Comparison of ENCODE assay signal across 8 mouse cellular contexts in genomic region chr11:109441119-109441518, GRCm38 (mm10). TPM values are rescaled to one million over a fixed set of nuclear protein-coding genes. Genes with fewer than 3 reads are reported as not detected.
A peak's percentile ranks its signal among the peaks of the same experiment; 100 is the strongest.
DNase-seq lines count a peak whose midpoint lies in the region; ATAC-seq lines count a peak whose summit lies in the region.
"Had no signal": no experiment of that assay in that cellular context is flagged by ENCODE, and none has a peak within 500 bp of the region (broad histone marks: within the 10 kb centered on the region; RNA-seq: fewer than 3 reads in every experiment).

No protein-coding gene starts in this region.

- no peak overlapping the region for H3K9ac ChIP-seq in hindbrain, embryonic 11.5 days (ENCODE audit: low read depth, low read length)
- H3K9ac ChIP-seq in hindbrain, embryonic 13.5 days = no peak overlapping the region

- no peak for ATAC-seq in hindbrain, embryonic 11.5 days (ENCODE audit: low FRiP score)
- ATAC-seq in hindbrain, embryonic 13.5 days (ENCODE audit: low FRiP score) = no peak
- ATAC-seq in CD4-positive, CD25-positive, alpha-beta regulatory T cell, adult 4 months = peak; percentile 54
- ATAC-seq in monocyte, adult 5-6 weeks (replicated peaks; ENCODE audit: insufficient number of reproducible peaks, low FRiP score, low TSS enrichment, poor library complexity, severe bottlenecking) = peak; percentile 45; the same call in 1 of the 2 replicates

- H3K4me2 ChIP-seq in hindbrain, embryonic 11.5 days (replicated peaks; ENCODE audit: low read depth, low read length) = no peak overlapping the region
- H3K4me2 ChIP-seq in hindbrain, embryonic 13.5 days = no peak overlapping the region

- H3K27ac ChIP-seq in hindbrain, embryonic 11.5 days (ENCODE audit: low read depth, low read length) = no peak overlapping the region
- H3K27ac ChIP-seq in hindbrain, embryonic 13.5 days = no peak overlapping the region

- no peak overlapping the region for H3K4me3 ChIP-seq in hindbrain, embryonic 11.5 days (ENCODE audit: low read depth, low read length)
- no peak overlapping the region for H3K4me3 ChIP-seq in hindbrain, embryonic 13.5 days

- peaks cover 2% of the 10 kb centered on the region; the same call in 1 of the 2 replicates for H3K27me3 ChIP-seq in hindbrain, embryonic 11.5 days (ENCODE audit: control insufficient read depth, insufficient read depth, low read length)
- peaks cover 16% of the 10 kb centered on the region for H3K27me3 ChIP-seq in hindbrain, embryonic 13.5 days

- no peaks in the 10 kb centered on the region for H3K9me3 ChIP-seq in hindbrain, embryonic 11.5 days (ENCODE audit: control insufficient read depth, low read length)
- H3K9me3 ChIP-seq in hindbrain, embryonic 13.5 days = no peaks in the 10 kb centered on the region

- H3K36me3 ChIP-seq in hindbrain, embryonic 11.5 days (ENCODE audit: control insufficient read depth, insufficient read depth, low read length) = no peaks in the 10 kb centered on the region
- H3K36me3 ChIP-seq in hindbrain, embryonic 13.5 days = peaks cover 24% of the 10 kb centered on the region

- DNase-seq in hindbrain, embryonic 11.5 days (ENCODE audit: low spot score) = peak; percentile 44
- peak; percentile 74 for DNase-seq in R1 (ENCODE audit: low read depth, low spot score)
- peak; percentile 92 for DNase-seq in induced T-regulatory cell, adult 2 months (ENCODE audit: low read depth)
- no peak for DNase-seq in urinary bladder, postnatal 4 days (ENCODE audit: low spot score in 2 of 2)

- H3K4me1 ChIP-seq in hindbrain, embryonic 11.5 days (replicated peaks; ENCODE audit: control insufficient read depth, insufficient read depth, low read length) = 0 out of 2 replicates have a peak, but pooled peaks cover 2% of the 10 kb centered on the region
- peaks cover 13% of the 10 kb centered on the region for H3K4me1 ChIP-seq in hindbrain, embryonic 13.5 days (replicated peaks)

- WGBS in hindbrain, embryonic 11.5 days = 64% methylated on average over 3 of the region's 3 CpGs
- whole genome bisulfite sequencing in hindbrain, embryonic 13.5 days = 57% methylated on average over 3 of the region's 3 CpGs

RNA-seq across cellular contexts. Expression of gene Amz2, which starts 15.4 kb away (rescaled TPM):
- polyA plus RNA-seq in hindbrain, embryonic 11.5 days (2014; fragmentation: Nextera tagmentation; extraction: Ambion mirVana) = 49.9 and 50.4 TPM in 2 replicates
- polyA plus RNA-seq in hindbrain, embryonic 13.5 days (2015; fragmentation: Nextera tagmentation; extraction: Ambion mirVana) = 54.8 and 57.0 TPM in 2 replicates
- polyA plus RNA-seq in CD4-positive, CD25-positive, alpha-beta regulatory T cell, adult 4 months (2017; shearing (Covaris generic)) = 10 to 100 TPM; 40.0 to 48.4 TPM
- 32.6 to 34.9 TPM (median 33.6 TPM) in 3 replicates for total RNA-seq in monocyte, adult 5-6 weeks (2017)

RNA-seq across cellular contexts. Expression of gene 9930022D16Rik, which starts 27.4 kb away (rescaled TPM):
- polyA plus RNA-seq in hindbrain, embryonic 11.5 days (2014; fragmentation: Nextera tagmentation; extraction: Ambion mirVana) = not detected in 2 replicates
- not detected in 2 replicates for polyA plus RNA-seq in hindbrain, embryonic 13.5 days (2015; fragmentation: Nextera tagmentation; extraction: Ambion mirVana)
- polyA plus RNA-seq in CD4-positive, CD25-positive, alpha-beta regulatory T cell, adult 4 months (2017; shearing (Covaris generic)) = under 1 TPM; 0.22 to 0.39 TPM
- 0.85 to 6.5 TPM (median 1.6 TPM) in 3 replicates for total RNA-seq in monocyte, adult 5-6 weeks (2017)
- polyA plus RNA-seq: heart, embryonic 14.5 days had no signal

RNA-seq across cellular contexts. Expression of gene Arsg, which starts 32.1 kb away (rescaled TPM):
- polyA plus RNA-seq in hindbrain, embryonic 11.5 days (2014; fragmentation: Nextera tagmentation; extraction: Ambion mirVana) = 3.1 and 4.2 TPM in 2 replicates
- polyA plus RNA-seq in hindbrain, embryonic 13.5 days (2015; fragmentation: Nextera tagmentation; extraction: Ambion mirVana) = 5.0 and 8.9 TPM in 2 replicates
- polyA plus RNA-seq in CD4-positive, CD25-positive, alpha-beta regulatory T cell, adult 4 months (2017; shearing (Covaris generic)) = 1 to 10 TPM; 4.5 to 7.1 TPM
- total RNA-seq in monocyte, adult 5-6 weeks (2017) = 0.96 to 2.5 TPM (median 1.1 TPM) in 3 replicates

RNA-seq across cellular contexts. Expression of gene Slc16a6, which starts 32.3 kb away (rescaled TPM):
- 4.6 and 6.0 TPM in 2 replicates for polyA plus RNA-seq in hindbrain, embryonic 11.5 days (2014; fragmentation: Nextera tagmentation; extraction: Ambion mirVana)
- polyA plus RNA-seq in hindbrain, embryonic 13.5 days (2015; fragmentation: Nextera tagmentation; extraction: Ambion mirVana) = 4.1 and 6.3 TPM in 2 replicates
- polyA plus RNA-seq in CD4-positive, CD25-positive, alpha-beta regulatory T cell, adult 4 months (2017; shearing (Covaris generic)) = 10 to 100 TPM; 16.7 to 21.0 TPM
- 9.1 to 20.3 TPM (median 11.3 TPM) in 3 replicates for total RNA-seq in monocyte, adult 5-6 weeks (2017)

Comparison
In these comparisons a context has a peak if more than half of its experiments do, and no peak if none do; other contexts are left out.
1. ATAC-seq: peak in CD4-positive, CD25-positive, alpha-beta regulatory T cell, adult 4 months (single experiment) and monocyte, adult 5-6 weeks (single experiment); none in hindbrain, embryonic 11.5 days (single experiment) and hindbrain, embryonic 13.5 days (single experiment).
2. DNase-seq: peak in hindbrain, embryonic 11.5 days (single experiment), R1 (single experiment) and induced T-regulatory cell, adult 2 months (single experiment); none in urinary bladder, postnatal 4 days (0 of 2).